ENCODE assay signal across 20 mouse cellular contexts in genomic region chr4:138166519-138166918, GRCm38 (mm10). TPM values are rescaled to one million over a fixed set of nuclear protein-coding genes. Genes with fewer than 3 reads are reported as not detected.
DNase-seq lines count a peak whose midpoint lies in the region; ATAC-seq lines count a peak whose summit lies in the region.
"Had no signal": no experiment of that assay in that cellular context is flagged by ENCODE, and none has a peak within 500 bp of the region (broad histone marks: within the 10 kb centered on the region; RNA-seq: fewer than 3 reads in every experiment).

No protein-coding gene starts in this region.

- DNase-seq in CD4-positive, CD25-positive, alpha-beta regulatory T cell, adult 2 months (ENCODE audit: low read depth, low spot score) = peak; percentile 17
- DNase-seq in left cerebral cortex, postnatal 14 days (ENCODE audit: low spot score in 2 of 2) = peak; percentile 31 to 47
- DNase-seq in left cerebral cortex, postnatal 4 days = no peak
- peak; percentile 76 for DNase-seq in brain, adult 2 months (ENCODE audit: low read depth, low spot score)
- DNase-seq in telencephalon, adult 2 months (ENCODE audit: low read depth, low spot score) = peak; percentile 58
- DNase-seq in thymus, postnatal 25 days = no peak
- DNase-seq: adrenal gland, adult 8-10 months; cerebellum, adult 18-20 months; cerebellum, postnatal 14 days; heart, postnatal 4 days; liver, embryonic 13.5 days; lung, adult 2 months; lung, postnatal 14 days; thymus, postnatal 14 days had no signal

- intact Hi-C loops in left cerebral cortex, postnatal 14 days (cut with DNase I) = no loop called here
- intact Hi-C loops in left cerebral cortex, postnatal 4 days (cut with DNase I) = no loop called here

- no peak for ATAC-seq in CD4-positive, CD25-positive, alpha-beta regulatory T cell, adult 4 months
- ATAC-seq: activated CD4-positive, CD25-positive, alpha-beta regulatory T cell, adult 4 months; forebrain, embryonic 16.5 days; hindbrain, embryonic 16.5 days; intestine, embryonic 16.5 days; Patski had no signal

RNA-seq across cellular contexts. Expression of gene Hp1bp3, which starts 49.6 kb away (rescaled TPM):
- 100 to 1,000 TPM; 164 to 189 TPM for polyA plus RNA-seq in CD4-positive, CD25-positive, alpha-beta regulatory T cell, adult 4 months (2017; shearing (Covaris generic))
- 100 to 1,000 TPM; 149 to 154 TPM for total RNA-seq in left cerebral cortex, postnatal 14 days (2021)
- 100 to 1,000 TPM; 197 to 205 TPM for total RNA-seq in left cerebral cortex, postnatal 4 days (2021)

Comparison
In these comparisons a context has a peak if more than half of its experiments do, and no peak if none do; other contexts are left out.
1. DNase-seq: peak in CD4-positive, CD25-positive, alpha-beta regulatory T cell, adult 2 months (single experiment), left cerebral cortex, postnatal 14 days (2 of 2), brain, adult 2 months (single experiment) and telencephalon, adult 2 months (single experiment); none in left cerebral cortex, postnatal 4 days (single experiment) and thymus, postnatal 25 days (single experiment).